Mouse (Mus musculus): ENCODE data around the gene Emcn.

Emcn gene

GRCm38 (mm10) chr3:137340938-137341337, at the start of gene Emcn:
Gene Emcn (plus strand): TSS chr3:137341067.
- DNase-seq (ENCODE audit: low spot score): no peak

- no peak for DNase-seq (ENCODE audit: low spot score)
Measured at GRCm38 (mm10) chr3:137293174-137293591, 47.7 kb upstream of the Emcn start.

DNA sequence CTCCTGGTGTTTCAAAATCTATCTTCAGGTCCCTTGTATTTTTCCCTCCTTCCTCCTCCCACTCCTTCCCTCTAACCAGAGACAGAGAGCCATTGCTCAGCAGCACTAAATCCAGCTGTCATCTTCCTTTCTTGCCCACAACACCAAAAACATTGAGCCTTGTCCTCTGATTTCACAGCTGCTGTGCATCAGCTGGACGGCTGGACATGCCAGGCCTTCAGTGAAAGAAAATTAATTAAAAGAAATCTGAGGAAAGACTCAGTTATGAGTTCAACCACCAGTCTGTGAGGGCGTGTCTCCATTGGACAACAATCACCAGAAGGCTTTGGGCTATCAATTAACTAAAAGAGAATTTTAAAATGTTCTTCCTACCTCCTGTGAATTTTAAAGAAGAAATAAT, 42.6 kb upstream of the Emcn start:
- no peak for DNase-seq (ENCODE audit: low spot score)

GRCm38 (mm10) chr3:137300210-137300609, 40.7 kb upstream of the Emcn start:
- DNase-seq (ENCODE audit: low spot score): no peak

GRCm38 (mm10) chr3:137301195-137301594, 39.7 kb upstream of the Emcn start:
- DNase-seq (ENCODE audit: low spot score): no peak

DNA sequence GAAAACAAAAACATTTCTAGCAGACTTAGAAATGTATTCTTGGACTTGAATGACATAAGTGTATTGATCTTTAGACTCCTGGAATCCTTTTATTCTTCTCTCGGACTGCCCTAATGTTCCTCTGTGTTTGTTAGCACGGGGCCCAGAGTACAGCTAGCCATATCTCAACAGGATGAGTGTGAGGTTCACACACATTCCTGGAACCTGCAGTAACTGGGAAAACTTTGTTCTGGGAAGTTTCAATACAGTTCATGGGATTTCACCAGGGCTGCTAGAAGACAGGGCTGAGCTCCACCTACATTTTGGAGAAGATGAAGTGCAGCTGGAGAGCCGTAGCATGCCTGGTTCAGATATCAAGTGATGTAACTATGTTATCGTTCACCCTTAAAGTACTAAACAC, 38.1 kb upstream of the Emcn start:
- no peak for DNase-seq (ENCODE audit: low spot score)

- no peak for DNase-seq (ENCODE audit: low spot score)
Measured at GRCm38 (mm10) chr3:137309959-137310358, 30.9 kb upstream of the Emcn start.

DNA sequence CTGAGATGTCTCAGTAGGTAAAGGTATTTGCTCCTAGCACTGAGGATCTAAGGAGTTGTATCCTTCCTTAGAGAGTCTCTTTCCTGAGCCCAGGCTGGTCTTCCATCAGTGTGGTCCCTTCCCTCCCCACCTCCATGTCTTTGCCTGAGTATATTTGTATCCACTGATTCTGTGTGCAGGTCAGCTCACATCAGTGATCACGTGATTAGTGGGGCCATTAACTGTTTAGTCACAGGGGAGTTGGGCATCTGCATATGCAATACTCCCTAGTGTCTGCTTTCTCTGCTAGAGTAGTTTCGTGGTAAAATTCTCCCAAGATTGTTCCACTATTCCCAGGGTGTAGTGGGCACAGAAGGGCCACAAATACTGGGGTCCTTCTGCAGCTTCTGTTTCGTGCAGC, 28.3 kb upstream of the Emcn start:
- DNase-seq (ENCODE audit: low spot score): no peak

GRCm38 (mm10) chr3:137313775-137314362, 27.0 kb upstream of the Emcn start:
- no peak for DNase-seq (ENCODE audit: low spot score)

- no peak for DNase-seq (ENCODE audit: low spot score)
Measured at GRCm38 (mm10) chr3:137318371-137318770, 22.5 kb upstream of the Emcn start.

- no peak for DNase-seq (ENCODE audit: low spot score)
Measured at GRCm38 (mm10) chr3:137319950-137320349, 20.9 kb upstream of the Emcn start.

- DNase-seq (ENCODE audit: low spot score): no peak
Measured at GRCm38 (mm10) chr3:137322304-137322703, 18.6 kb upstream of the Emcn start.

- no peak for DNase-seq (ENCODE audit: low spot score)
Measured at GRCm38 (mm10) chr3:137329898-137330297, 11.0 kb upstream of the Emcn start.

- DNase-seq (ENCODE audit: low spot score): no peak
Measured at GRCm38 (mm10) chr3:137330950-137331349, 9.9 kb upstream of the Emcn start.

DNA sequence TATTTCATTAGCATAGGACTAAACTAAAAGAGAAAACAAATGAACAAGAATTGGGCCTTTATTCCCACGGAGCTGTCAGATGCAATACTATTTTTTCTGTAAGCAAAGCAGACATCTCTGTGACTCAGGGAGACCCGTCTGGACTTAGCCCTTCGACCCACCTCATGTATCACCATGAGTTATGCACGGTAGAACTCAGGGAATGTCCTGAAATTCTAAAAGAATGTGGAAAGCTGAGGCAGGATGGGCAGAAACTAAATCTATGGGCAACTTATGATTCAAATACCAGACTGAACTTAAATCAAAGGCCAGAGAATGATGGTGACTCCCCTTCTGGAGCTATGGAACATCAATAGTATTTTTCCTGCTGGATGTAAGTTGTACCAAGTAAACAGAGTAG, 8.3 kb upstream of the Emcn start:
- no peak for DNase-seq (ENCODE audit: low spot score)

- no peak for DNase-seq (ENCODE audit: low spot score)
Measured at GRCm38 (mm10) chr3:137335957-137336356, 4.9 kb upstream of the Emcn start.

GRCm38 (mm10) chr3:137343446-137343845, 2.6 kb downstream of the Emcn start:
- DNase-seq (ENCODE audit: low spot score): no peak

DNA sequence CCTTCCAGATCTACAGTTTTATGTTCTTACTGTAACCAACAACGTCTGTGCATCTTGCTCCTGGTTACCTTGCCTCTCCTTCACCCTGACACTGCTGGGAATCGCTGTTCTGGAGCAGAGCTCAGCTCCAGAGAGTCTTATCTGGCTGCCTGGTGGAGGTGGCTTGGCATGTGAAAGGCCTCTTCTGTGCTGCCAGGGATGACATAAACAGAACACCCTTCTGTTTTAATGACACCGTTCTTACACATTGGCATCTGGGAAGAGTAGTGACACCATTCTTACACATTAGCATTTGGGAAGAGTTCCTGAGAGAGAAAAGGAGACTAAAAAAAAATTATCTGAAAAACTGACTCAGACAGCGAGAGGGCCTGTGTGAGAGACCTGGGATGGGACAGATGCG, 11.0 kb downstream of the Emcn start:
- DNase-seq (ENCODE audit: low spot score): no peak

- no peak for DNase-seq (ENCODE audit: low spot score)
Measured at GRCm38 (mm10) chr3:137356697-137357096, 15.8 kb downstream of the Emcn start.

GRCm38 (mm10) chr3:137367123-137367825, 26.4 kb downstream of the Emcn start:
- no peak for DNase-seq (ENCODE audit: low spot score)

DNA sequence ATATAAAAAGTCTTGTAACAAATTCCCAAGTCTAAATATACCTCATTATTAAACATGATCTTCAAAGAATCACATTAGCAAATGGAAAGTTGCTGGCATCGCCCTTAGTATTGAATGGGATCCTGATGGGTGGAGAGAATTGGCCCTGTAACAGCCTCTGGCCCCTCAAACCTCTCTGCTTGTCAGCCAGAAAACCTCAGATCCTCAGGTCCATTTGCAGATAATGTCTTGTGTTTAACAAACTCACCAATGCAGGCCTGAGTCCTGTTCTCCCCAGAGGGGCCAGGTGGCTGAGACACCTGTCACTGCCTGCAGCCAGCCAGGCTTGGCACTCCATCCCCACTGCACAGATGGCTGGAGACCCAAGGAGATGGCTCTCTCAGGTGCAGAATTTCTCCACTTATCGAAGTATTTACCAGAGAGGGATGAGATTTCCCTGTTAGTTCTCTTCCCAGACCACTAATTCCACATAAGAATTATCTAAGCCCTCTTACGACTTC, 27.0 kb downstream of the Emcn start:
- no peak for DNase-seq (ENCODE audit: low spot score)

DNA sequence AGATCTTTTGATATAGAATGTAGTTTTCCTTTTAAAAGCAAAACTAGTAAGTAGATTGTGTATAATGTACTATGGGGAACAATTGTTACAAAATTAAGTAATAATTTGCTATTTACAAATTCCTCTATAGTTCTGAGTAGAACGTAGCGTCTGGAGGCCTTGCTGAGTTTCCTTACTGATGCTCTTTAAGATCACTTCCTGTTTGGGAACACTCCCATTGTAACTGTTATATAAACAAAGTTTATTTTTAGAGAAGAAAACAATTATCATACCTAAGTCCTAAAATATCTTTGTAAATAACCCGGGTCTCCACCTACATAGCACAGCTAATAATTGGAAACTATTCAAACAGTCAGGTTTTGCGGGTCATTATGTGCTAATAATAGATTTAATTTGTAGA, 32.0 kb downstream of the Emcn start:
- DNase-seq (ENCODE audit: low spot score): no peak

- no peak for DNase-seq (ENCODE audit: low spot score)
Measured at GRCm38 (mm10) chr3:137382311-137382710, 41.4 kb downstream of the Emcn start.

DNA sequence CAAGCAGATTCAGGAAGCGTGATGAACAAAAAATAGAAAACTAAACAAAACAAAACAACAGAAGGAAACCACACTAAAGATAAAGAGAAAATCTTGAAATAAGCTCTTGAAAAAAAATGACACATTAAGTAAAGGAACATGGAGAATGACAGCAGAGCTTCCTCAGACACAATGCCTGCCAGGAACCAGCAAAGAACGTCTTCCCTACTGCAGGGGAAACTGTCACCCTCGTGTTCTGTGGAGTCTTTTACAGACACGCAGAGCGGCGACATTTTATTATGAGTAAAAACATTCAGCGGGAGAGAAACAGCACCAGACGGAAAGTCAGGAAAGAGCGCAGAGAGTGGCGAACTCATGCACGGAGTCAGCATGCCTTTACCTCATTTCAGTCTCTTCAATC, 54.7 kb downstream of the Emcn start:
- no peak for DNase-seq (ENCODE audit: low spot score)
